Mouse (Mus musculus) CD4-positive, CD25-positive, alpha-beta regulatory T cell, adult 2 months (primary cell): Measurements from ENCODE around the gene Gpsm3.
A peak's percentile ranks its signal among the peaks of the same experiment; 100 is the strongest.

Experiments
- DNase-seq: peaks from one replicate; pipeline ENCODE4 v3.0.0-alpha.2; 2012; ENCODE audit warnings: low read depth, low spot score

The Gpsm3 gene

GRCm38 (mm10) chr17:34629221-34629751 lies 39.7 kb downstream of the Gpsm3 start, which contains the start of gene Prrt1:
TSS of gene Prrt1 (plus strand) at chr17:34629533.
- DNase-seq: peak; percentile 51

DNA sequence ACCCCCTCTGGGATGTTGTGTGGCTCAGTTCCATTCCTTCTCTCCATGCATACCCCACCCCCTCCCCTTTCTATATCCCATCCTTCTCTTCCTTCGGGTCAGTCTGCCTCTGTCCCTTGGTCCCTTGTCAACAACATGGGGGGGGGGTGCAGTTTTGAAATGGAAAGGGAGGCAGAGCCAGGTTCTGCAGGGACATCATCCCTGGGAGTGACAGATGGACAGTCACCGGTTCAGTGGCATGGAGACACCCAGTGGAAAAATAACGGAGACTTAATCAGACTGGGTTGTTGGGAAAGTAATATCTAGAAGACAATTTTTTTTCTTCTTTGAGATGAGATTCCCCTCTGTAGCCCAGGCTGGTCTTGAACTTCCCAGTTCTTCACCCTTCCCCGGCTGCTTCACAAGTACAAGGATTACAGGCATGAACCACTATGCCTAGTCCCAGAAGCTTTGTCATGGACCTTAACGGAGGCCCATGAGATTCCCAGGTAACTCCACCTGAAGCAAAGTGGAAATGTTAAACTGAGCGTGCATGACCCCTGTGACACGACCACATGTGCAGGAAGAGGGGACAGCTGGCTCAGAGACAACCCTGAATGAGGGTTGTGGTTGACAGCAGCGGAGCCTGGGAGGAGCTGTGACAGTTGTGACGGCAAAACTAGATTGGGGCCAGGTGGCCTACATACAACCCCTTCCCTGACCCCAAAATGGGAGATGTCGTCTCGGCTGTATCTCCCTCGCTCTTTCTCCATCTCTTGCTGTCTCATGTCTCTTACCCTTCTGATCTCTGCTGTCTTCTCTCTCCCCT lies 40.4 kb downstream of the Gpsm3 start:
- peak; percentile 69 for DNase-seq

DNA sequence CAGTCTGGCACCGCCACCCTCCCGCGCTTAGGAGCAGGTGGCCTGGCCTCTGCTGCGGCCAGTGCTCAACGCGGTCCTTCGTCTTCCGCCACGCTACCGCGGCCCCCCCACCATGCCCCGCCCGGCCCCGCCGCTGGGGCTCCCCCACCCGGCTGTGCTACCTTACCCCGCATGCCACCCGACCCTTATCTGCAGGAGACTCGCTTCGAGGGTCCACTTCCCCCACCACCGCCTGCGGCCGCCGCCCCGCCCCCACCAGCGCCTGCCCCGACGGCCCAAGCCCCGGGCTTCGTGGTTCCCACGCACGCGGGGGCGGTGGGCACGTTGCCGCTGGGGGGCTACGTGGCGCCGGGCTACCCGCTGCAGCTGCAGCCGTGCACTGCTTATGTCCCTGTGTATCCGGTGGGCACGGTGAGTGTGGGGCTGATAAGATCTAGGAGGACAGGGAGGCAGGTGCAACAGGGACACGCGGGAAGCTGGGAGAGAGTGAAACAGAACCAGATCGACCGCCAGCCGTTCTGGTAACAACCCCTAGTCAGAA lies 41.2 kb downstream of the Gpsm3 start:
- peak; percentile 43 for DNase-seq

DNA sequence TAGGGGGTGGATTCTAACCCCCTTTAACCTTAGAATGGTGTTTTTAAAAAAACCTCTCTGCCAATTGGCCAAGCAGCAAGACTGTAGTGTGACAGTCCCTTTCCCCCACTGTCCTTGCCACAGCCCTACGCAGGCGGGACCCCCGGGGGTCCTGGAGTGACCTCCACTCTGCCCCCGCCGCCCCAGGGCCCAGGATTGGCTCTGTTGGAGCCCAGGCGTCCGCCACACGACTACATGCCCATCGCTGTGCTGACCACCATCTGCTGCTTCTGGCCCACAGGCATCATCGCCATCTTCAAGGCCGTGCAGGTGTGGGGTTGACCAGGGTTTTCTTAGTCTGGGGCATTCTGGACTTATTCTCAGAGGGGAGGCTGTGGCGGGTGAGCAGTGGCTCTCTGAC lies 42.0 kb downstream of the Gpsm3 start:
- DNase-seq: no peak

DNA sequence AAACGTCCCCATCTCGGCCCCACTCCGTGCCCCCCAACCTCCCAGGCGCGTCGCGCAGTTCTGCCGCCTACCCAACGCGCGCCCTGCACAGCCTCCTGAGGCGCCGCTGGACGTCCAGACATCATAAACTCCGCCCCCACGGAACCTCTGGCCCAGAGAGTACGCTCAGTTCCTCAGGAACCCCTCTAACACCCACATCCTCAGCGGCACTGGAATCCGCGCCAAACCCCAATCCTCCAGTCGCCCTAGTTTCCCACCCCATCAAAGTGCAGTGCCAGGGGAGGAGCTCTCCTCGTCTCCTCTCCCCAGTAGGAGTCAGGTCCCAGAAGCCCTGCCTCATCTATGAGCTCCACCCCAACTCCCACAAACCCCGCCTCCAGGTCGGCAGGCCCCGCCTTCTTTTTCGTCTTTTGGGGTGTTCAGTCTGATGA lies 42.7 kb downstream of the Gpsm3 start:
- DNase-seq: peak; percentile 79

GRCm38 (mm10) chr17:34635671-34636070 lies 46.1 kb downstream of the Gpsm3 start:
- DNase-seq: no peak

DNA sequence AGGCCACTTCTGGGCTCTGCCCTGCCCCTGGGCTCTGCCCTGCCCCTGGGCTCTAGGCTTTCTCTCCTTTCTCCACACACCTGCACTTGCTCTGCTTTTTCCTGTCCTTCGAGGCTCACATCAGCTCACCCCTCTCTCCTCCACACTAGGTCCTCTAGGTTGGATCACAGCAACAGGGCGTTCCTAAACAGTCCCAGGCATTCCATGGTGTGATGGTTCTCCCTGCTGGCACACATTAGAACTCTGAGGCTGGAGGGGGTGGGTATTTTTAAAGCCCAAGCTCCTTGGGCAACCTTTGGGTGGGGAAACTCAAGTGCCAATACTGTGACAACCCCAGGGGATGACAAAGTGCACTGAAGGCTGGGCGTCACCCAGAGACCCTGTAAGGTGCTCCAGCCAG lies 47.9 kb downstream of the Gpsm3 start:
- DNase-seq: no peak

- no peak for DNase-seq
Measured at GRCm38 (mm10) chr17:34639461-34640255, 50.1 kb downstream of the Gpsm3 start.

DNA sequence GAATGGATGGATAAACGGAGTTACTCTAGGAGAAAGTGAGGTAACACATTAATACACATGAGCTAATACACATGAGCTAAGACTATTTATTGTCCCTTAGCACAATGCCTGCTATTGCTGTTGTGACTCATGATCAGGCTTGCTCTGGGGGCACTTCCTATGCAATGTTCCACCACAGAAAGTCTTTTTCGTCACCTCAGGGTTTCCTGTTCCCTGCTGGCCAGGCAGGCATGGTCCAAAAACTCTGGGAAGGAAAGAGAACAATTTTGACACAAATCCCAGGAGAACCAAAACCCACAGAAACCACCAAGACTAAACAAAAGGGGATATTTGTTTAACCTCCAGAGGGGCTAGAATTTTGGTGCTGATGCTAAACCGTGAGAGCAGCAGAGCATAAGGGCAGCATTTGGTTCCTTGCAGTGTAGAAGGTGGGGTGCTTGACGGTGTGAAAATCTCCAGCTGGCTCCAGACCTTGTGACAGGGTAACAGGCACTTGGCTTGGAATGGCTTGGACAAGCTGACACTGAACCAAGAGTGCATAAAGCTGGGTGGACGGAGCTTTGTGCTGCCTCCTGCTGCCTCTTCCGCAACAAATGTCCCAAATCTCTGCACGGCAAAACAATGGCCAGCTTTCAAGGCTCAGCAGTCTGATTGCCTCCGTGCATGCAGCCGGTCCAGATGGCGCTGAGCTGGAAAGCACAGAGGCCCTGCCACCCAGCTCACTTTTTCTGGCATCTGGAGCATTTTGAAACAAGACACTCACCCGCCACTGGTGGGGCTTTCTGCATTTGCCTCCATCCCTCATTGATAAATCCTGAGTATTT lies 51.4 kb downstream of the Gpsm3 start:
- DNase-seq: no peak
